Mouse (Mus musculus) forebrain, embryonic 13.5 days (tissue): ENCODE results near the gene Fat2. TPM values are rescaled to one million over a fixed set of nuclear protein-coding genes. Genes with fewer than 3 reads are reported as not detected.

Experiments
- ATAC-seq: fragments of 200-750 bp; cut with Nextera tagmentation; 2 replicates; pipeline ENCODE4 v1.8.0; 2017
- H3K27ac ChIP-seq: fragments of 300-500 bp; sonication (generic); 2 replicates; pipeline ENCODE4 v1.5.1; 2015; ENCODE audit warnings: inconsistent platforms, mild to moderate bottlenecking, moderate library complexity
- H3K27me3 ChIP-seq: fragments of 300-500 bp; sonication (generic); 2 replicates; pipeline ENCODE4 v1.6.1; 2015; ENCODE audit warnings: mild to moderate bottlenecking, inconsistent platforms
- H3K36me3 ChIP-seq: fragments of 300-500 bp; sonication (generic); 2 replicates; pipeline ENCODE4 v1.6.1; 2015; ENCODE audit warnings: mild to moderate bottlenecking, inconsistent platforms; ENCODE audit not compliant: poor library complexity, severe bottlenecking
- H3K4me1 ChIP-seq: fragments of 300-500 bp; sonication (generic); 2 replicates; pipeline ENCODE4 v1.6.1; 2015; ENCODE audit warnings: inconsistent platforms
- H3K4me2 ChIP-seq: fragments of 300-500 bp; sonication (generic); 2 replicates; pipeline ENCODE4 v1.6.1; 2015; ENCODE audit warnings: inconsistent platforms, mild to moderate bottlenecking, moderate library complexity
- H3K4me3 ChIP-seq: fragments of 300-500 bp; sonication (generic); 2 replicates; pipeline ENCODE4 v1.5.1; 2015; ENCODE audit warnings: mild to moderate bottlenecking, inconsistent platforms
- H3K9ac ChIP-seq: fragments of 300-500 bp; sonication (generic); 2 replicates; pipeline ENCODE4 v1.6.1; 2015; ENCODE audit warnings: mild to moderate bottlenecking, inconsistent platforms
- H3K9me3 ChIP-seq: fragments of 300-500 bp; sonication (generic); replicated peaks from 2 replicates; pipeline ENCODE4 v1.6.1; 2016; ENCODE audit warnings: inconsistent platforms
- WGBS: fragments of 180-500 bp; shearing (Covaris S2); methylation state at CpG from one replicate; pipeline ENCODE4 v1.1.7; 2015; 5-methylcytosine and 5-hydroxymethylcytosine counted together
- polyA plus RNA-seq: library from polyadenylated mRNA; unstranded; fragments of >200 nt; fragmentation: Nextera tagmentation; extraction: Ambion mirVana; gene quantifications from 2 replicates; pipeline ENCODE4 v1.2.1, GENCODE M21; 2015

Fat2 gene
- polyA plus RNA-seq, 1 experiment from 2014 or later = not detected

DNA sequence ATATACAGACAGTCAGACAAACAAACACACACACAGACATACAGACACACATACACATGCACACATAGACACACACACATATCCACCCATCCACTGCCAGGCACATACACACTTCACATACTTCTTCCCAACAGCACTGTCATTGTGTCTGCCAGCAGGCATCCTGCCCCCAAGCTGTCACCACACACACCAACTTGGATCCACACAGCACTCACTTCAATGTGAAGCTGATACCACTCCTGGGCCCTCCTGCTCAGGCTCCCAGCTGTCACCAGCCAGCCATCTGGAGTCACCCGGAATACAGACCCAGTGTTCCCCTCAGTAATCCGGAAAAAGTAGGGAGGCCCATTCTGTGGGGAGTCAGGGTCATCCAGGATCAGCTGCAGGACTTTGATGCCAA is 70.7 kb downstream of the Fat2 start:
- Histone ChIP-seq H3K27me3 (no peaks in the 10 kb centered on the region), H3K27ac (no peak overlapping the region), H3K36me3 (no peaks in the 10 kb centered on the region), H3K4me2 (no peak overlapping the region), H3K4me3 (no peak overlapping the region), H3K9me3 (no peaks in the 10 kb centered on the region), H3K9ac (no peak overlapping the region), H3K4me1 (no peaks in the 10 kb centered on the region)
- ATAC-seq = peak; percentile 82
- WGBS = 53% methylated on average over 2 of the region's 2 CpGs

DNA sequence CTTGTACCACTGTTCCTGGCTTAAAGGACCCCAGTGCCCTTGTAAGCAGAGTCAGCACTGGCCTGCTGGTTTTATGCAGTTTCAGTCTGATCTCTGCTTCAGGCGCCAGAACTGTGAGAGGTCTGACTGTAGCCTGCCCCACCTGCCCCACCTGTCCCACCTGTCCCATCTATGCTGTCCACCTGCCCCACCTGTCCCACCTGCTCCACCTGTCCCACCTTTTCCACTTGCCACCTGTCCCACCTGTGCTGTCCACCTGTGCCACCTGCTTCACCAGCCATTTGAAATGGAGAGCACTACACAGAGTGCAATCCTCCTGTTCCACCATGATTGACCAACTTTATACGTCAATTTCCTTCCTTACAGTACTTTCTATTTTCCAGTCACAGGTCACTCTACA is 72.0 kb downstream of the Fat2 start:
- no peaks in the 10 kb centered on the region for H3K27me3 ChIP-seq
- no peak overlapping the region for H3K4me3 ChIP-seq
- no peaks in the 10 kb centered on the region for H3K36me3 ChIP-seq
- H3K9me3 ChIP-seq = no peaks in the 10 kb centered on the region
- no peak overlapping the region for H3K27ac ChIP-seq
- ATAC-seq = no peak
- WGBS = 89% methylated on average over 2 of the region's 2 CpGs
- no peaks in the 10 kb centered on the region for H3K4me1 ChIP-seq
- no peak overlapping the region for H3K4me2 ChIP-seq
- H3K9ac ChIP-seq = no peak overlapping the region

DNA sequence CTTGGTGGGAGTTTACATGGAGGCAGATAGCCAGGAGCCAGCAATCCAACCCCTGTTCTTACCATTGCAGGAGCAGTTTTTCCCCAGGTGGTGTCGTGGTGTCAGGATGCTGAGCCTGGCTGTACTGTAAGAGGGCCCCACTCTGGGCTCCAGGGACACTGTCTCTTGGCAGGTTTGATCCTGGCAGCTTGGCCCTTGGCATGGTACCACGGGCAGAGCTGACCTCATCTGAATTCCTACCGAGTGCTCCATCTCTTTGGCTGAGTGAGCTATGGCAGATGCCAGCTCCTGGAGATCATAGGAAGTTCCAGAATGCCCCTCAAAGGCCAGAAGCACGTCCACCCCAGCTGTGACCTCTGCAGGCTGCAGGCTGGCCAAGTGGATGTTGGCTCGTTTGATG is 74.4 kb downstream of the Fat2 start:
- Histone ChIP-seq H3K9ac (no peak overlapping the region), H3K4me1 (no peaks in the 10 kb centered on the region), H3K4me3 (no peak overlapping the region), H3K36me3 (no peaks in the 10 kb centered on the region), H3K27me3 (no peaks in the 10 kb centered on the region), H3K4me2 (no peak overlapping the region), H3K27ac (no peak overlapping the region), H3K9me3 (no peaks in the 10 kb centered on the region)
- ATAC-seq = no peak
- WGBS = 66% methylated on average over 5 of the region's 5 CpGs

DNA sequence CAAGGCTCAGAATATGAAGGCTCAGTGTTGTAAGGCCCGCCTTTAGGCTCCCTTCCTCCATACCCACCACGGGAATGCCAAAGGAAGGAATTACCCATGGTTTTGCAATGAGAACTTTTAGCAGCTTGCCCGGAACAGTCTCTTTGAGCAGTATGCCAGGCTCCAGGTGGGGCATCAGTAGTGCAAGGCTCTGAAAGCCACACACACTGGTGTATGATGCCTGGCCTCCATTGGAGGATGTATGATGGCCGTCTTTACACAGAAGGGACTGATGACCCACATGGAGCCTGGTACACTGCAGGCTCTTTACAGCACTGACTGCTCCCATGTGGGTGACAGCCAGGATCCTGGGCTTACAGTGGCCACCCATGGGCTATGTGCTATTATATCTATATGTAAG is 75.3 kb downstream of the Fat2 start:
- H3K4me3 ChIP-seq = no peak overlapping the region
- no peaks in the 10 kb centered on the region for H3K4me1 ChIP-seq
- H3K4me2 ChIP-seq = no peak overlapping the region
- H3K36me3 ChIP-seq = no peaks in the 10 kb centered on the region
- no peak overlapping the region for H3K27ac ChIP-seq
- no peaks in the 10 kb centered on the region for H3K27me3 ChIP-seq
- H3K9ac ChIP-seq = no peak overlapping the region
- no peaks in the 10 kb centered on the region for H3K9me3 ChIP-seq
- no peak for ATAC-seq
- 92% methylated on average over 4 of the region's 4 CpGs for WGBS

DNA sequence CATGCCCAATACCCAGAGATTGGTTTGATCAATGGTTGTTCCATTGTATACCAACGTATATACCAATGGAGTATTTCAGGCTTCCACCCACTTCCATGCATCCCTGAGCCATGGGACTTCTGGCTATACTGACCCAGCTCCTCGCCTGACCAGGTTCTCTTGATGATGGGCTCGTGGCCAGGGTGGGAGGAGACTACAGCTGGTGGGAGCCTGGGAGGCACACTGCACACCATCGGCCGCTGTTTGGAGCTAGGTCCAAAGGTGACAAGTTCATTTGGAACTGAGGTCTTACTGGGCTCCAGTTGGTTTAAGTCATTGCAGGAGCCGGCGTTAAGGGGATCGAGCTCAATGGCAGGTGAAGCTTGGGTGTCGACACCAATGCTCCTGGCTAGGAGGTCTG is 83.0 kb downstream of the Fat2 start:
- Histone ChIP-seq H3K9ac (no peak overlapping the region), H3K36me3 (no peaks in the 10 kb centered on the region), H3K27ac (no peak overlapping the region), H3K9me3 (no peaks in the 10 kb centered on the region), H3K4me1 (no peaks in the 10 kb centered on the region), H3K4me2 (no peak overlapping the region), H3K27me3 (no peaks in the 10 kb centered on the region), H3K4me3 (no peak overlapping the region)
- no peak for ATAC-seq
- 90% methylated on average over 9 of the region's 9 CpGs for WGBS

GRCm38 (mm10) chr11:55250527-55250926 is 85.8 kb downstream of the Fat2 start:
- Histone ChIP-seq H3K4me3 (no peak overlapping the region), H3K4me2 (no peak overlapping the region), H3K9ac (no peak overlapping the region), H3K9me3 (no peaks in the 10 kb centered on the region), H3K27ac (no peak overlapping the region), H3K4me1 (no peaks in the 10 kb centered on the region), H3K27me3 (no peaks in the 10 kb centered on the region), H3K36me3 (no peaks in the 10 kb centered on the region)
- ATAC-seq = no peak
- 85% methylated on average over 6 of the region's 6 CpGs for WGBS

DNA sequence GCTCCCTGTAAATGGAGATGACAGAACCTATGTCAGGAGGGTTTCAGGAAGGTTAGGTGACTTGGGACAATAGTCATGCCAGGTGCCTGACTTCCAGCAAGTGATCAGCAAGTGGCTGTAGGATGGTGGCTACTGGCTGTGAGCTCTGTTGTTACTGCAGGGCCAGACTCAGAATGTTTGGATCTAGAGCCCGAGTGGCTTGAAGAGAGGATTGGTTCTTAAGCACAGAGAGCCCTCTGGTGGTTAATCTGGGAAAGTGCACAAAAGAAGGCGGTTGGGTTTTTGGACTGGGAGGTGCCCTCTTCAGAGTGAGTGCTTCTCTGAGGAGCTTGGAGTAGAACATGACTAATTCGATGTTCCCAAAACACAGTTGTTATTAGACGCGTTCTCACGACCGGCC is 95.8 kb downstream of the Fat2 start:
- WGBS = 66% methylated on average over 7 of the region's 7 CpGs
- H3K9me3 ChIP-seq = no peaks in the 10 kb centered on the region
- no peak overlapping the region for H3K9ac ChIP-seq
- H3K27me3 ChIP-seq = no peaks in the 10 kb centered on the region
- no peak overlapping the region for H3K27ac ChIP-seq
- H3K4me1 ChIP-seq = no peaks in the 10 kb centered on the region
- H3K36me3 ChIP-seq = no peaks in the 10 kb centered on the region
- no peak for ATAC-seq
- H3K4me3 ChIP-seq = no peak overlapping the region
- no peak overlapping the region for H3K4me2 ChIP-seq

GRCm38 (mm10) chr11:55239496-55239895 is 96.9 kb downstream of the Fat2 start:
- no peaks in the 10 kb centered on the region for H3K27me3 ChIP-seq
- no peak overlapping the region for H3K27ac ChIP-seq
- H3K4me1 ChIP-seq = no peaks in the 10 kb centered on the region
- ATAC-seq = no peak
- no peak overlapping the region for H3K4me3 ChIP-seq
- 83% methylated on average over 3 of the region's 3 CpGs for WGBS
- no peak overlapping the region for H3K9ac ChIP-seq
- no peak overlapping the region for H3K4me2 ChIP-seq
- H3K9me3 ChIP-seq = no peaks in the 10 kb centered on the region
- no peaks in the 10 kb centered on the region; the same call in 1 of the 2 replicates for H3K36me3 ChIP-seq

- Histone ChIP-seq H3K27me3 (no peaks in the 10 kb centered on the region), H3K4me2 (no peak overlapping the region), H3K9me3 (no peaks in the 10 kb centered on the region), H3K4me3 (no peak overlapping the region), H3K27ac (no peak overlapping the region), H3K4me1 (no peaks in the 10 kb centered on the region), H3K36me3 (peaks cover 12% of the 10 kb centered on the region), H3K9ac (no peak overlapping the region)
- 64% methylated on average over 1 of the region's 1 CpGs for WGBS
- ATAC-seq = no peak
Measured at GRCm38 (mm10) chr11:55236815-55237214, 99.5 kb downstream of the Fat2 start.

DNA sequence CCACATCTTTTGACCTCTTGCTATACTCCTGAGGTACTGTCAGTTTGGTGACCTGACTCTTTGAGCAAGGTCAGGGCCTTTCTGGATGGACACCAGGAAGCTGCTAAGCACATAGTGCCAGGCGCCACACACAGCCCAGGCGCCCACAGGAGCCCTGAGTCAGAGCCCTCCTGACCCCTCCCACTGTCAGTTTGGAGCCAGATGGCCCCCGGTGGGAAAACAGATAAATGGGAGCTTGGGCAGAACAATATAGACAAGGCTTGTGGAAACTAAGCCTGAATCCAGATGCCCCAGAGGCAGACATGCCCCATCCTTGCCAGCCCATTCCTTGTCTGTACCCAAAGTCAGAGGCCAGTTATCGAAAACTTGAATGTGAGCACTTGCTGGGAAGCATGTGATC is 101.6 kb downstream of the Fat2 start:
- Histone ChIP-seq H3K4me2 (no peak overlapping the region), H3K9me3 (no peaks in the 10 kb centered on the region), H3K27ac (no peak overlapping the region), H3K4me3 (no peak overlapping the region), H3K36me3 (peaks cover 21% of the 10 kb centered on the region), H3K9ac (no peak overlapping the region), H3K4me1 (no peaks in the 10 kb centered on the region), H3K27me3 (no peaks in the 10 kb centered on the region)
- no peak for ATAC-seq
- WGBS = 82% methylated on average over 4 of the region's 4 CpGs

- no peak for ATAC-seq
- no peak overlapping the region for H3K4me3 ChIP-seq
- 89% methylated on average over 7 of the region's 7 CpGs for WGBS
- H3K27me3 ChIP-seq = no peaks in the 10 kb centered on the region
- H3K36me3 ChIP-seq = peaks cover 21% of the 10 kb centered on the region
- no peak overlapping the region for H3K27ac ChIP-seq
- H3K9ac ChIP-seq = no peak overlapping the region
- H3K9me3 ChIP-seq = no peaks in the 10 kb centered on the region
- H3K4me2 ChIP-seq = no peak overlapping the region
- H3K4me1 ChIP-seq = no peaks in the 10 kb centered on the region
Measured at GRCm38 (mm10) chr11:55234288-55234687, 102.1 kb downstream of the Fat2 start.

- Histone ChIP-seq H3K9me3 (no peaks in the 10 kb centered on the region), H3K36me3 (peaks cover 31% of the 10 kb centered on the region), H3K4me3 (no peak overlapping the region), H3K4me1 (no peaks in the 10 kb centered on the region), H3K27me3 (no peaks in the 10 kb centered on the region), H3K27ac (no peak overlapping the region), H3K9ac (no peak overlapping the region), H3K4me2 (no peak overlapping the region)
- no peak for ATAC-seq
- WGBS = 94% methylated on average over 6 of the region's 6 CpGs
Measured at GRCm38 (mm10) chr11:55231034-55231433, 105.3 kb downstream of the Fat2 start.

- no peak for ATAC-seq
- Histone ChIP-seq H3K36me3 (peaks cover 88% of the 10 kb centered on the region), H3K9ac (no peak overlapping the region), H3K4me1 (no peaks in the 10 kb centered on the region), H3K9me3 (no peaks in the 10 kb centered on the region), H3K27me3 (no peaks in the 10 kb centered on the region), H3K4me3 (no peak overlapping the region), H3K4me2 (no peak overlapping the region), H3K27ac (no peak overlapping the region)
- 89% methylated on average over 7 of the region's 7 CpGs for WGBS
Measured at GRCm38 (mm10) chr11:55221306-55221705, 115.1 kb downstream of the Fat2 start.
